Mouse (Mus musculus): ENCODE results near the gene Lgals3.
A peak's percentile ranks its signal among the peaks of the same experiment; 100 is the strongest.

Lgals3 gene

GRCm38 (mm10) chr14:47421606-47422005, 54.1 kb downstream of the Lgals3 start:
- DNase-seq (ENCODE audit: low read depth, low spot score): peak; percentile 88

- peak; percentile 64 for DNase-seq (ENCODE audit: low read depth, low spot score)
These were observed 54.9 kb downstream of the Lgals3 start for GRCm38 (mm10) chr14:47422466-47422865.

- DNase-seq (ENCODE audit: low read depth, low spot score): peak; percentile 49
These were observed 65.4 kb downstream of the Lgals3 start for GRCm38 (mm10) chr14:47432987-47433386.
